Mouse (Mus musculus): ENCODE measurements around the gene Alk. TPM values are rescaled to one million over a fixed set of nuclear protein-coding genes. Genes with fewer than 3 reads are reported as not detected.

Alk gene
- polyA plus RNA-seq, 1 experiment from 2014 or later = 4.7 TPM

GRCm38 (mm10) chr17:71862184-71862583 lies 742.2 kb downstream of the Alk start:
- no peak overlapping the region for H3K27ac ChIP-seq (ENCODE audit: low read length)
- WGBS = 73% methylated on average over 3 of the region's 3 CpGs
- no peaks in the 10 kb centered on the region for H3K36me3 ChIP-seq (ENCODE audit: control insufficient read depth, insufficient read depth)
- H3K4me1 ChIP-seq (replicated peaks; ENCODE audit: control insufficient read depth, insufficient read depth, low read length) = no peaks in the 10 kb centered on the region
- ATAC-seq = no peak
- H3K4me3 ChIP-seq (replicated peaks; ENCODE audit: low read length) = no peak overlapping the region
- no peaks in the 10 kb centered on the region for H3K27me3 ChIP-seq (replicated peaks; ENCODE audit: control insufficient read depth, insufficient read depth, low read length)
- H3K9me3 ChIP-seq (ENCODE audit: control insufficient read depth, low read length) = no peaks in the 10 kb centered on the region
- H3K4me2 ChIP-seq (ENCODE audit: low read length) = no peak overlapping the region
- no peak overlapping the region for H3K9ac ChIP-seq (replicated peaks; ENCODE audit: low read depth, low read length)

GRCm38 (mm10) chr17:71831960-71832359 lies 772.5 kb downstream of the Alk start:
- Histone ChIP-seq H3K27ac (ENCODE audit: low read length) (no peak overlapping the region), H3K9me3 (ENCODE audit: control insufficient read depth, low read length) (no peaks in the 10 kb centered on the region), H3K4me1 (replicated peaks; ENCODE audit: control insufficient read depth, insufficient read depth, low read length) (no peaks in the 10 kb centered on the region), H3K4me3 (replicated peaks; ENCODE audit: low read length) (no peak overlapping the region), H3K27me3 (replicated peaks; ENCODE audit: control insufficient read depth, insufficient read depth, low read length) (no peaks in the 10 kb centered on the region), H3K9ac (replicated peaks; ENCODE audit: low read depth, low read length) (no peak overlapping the region), H3K36me3 (ENCODE audit: control insufficient read depth, insufficient read depth) (no peaks in the 10 kb centered on the region), H3K4me2 (ENCODE audit: low read length) (no peak overlapping the region)
- ATAC-seq = no peak; the same call in 1 of the 2 replicates
- 92% methylated on average over 3 of the region's 3 CpGs for WGBS

DNA sequence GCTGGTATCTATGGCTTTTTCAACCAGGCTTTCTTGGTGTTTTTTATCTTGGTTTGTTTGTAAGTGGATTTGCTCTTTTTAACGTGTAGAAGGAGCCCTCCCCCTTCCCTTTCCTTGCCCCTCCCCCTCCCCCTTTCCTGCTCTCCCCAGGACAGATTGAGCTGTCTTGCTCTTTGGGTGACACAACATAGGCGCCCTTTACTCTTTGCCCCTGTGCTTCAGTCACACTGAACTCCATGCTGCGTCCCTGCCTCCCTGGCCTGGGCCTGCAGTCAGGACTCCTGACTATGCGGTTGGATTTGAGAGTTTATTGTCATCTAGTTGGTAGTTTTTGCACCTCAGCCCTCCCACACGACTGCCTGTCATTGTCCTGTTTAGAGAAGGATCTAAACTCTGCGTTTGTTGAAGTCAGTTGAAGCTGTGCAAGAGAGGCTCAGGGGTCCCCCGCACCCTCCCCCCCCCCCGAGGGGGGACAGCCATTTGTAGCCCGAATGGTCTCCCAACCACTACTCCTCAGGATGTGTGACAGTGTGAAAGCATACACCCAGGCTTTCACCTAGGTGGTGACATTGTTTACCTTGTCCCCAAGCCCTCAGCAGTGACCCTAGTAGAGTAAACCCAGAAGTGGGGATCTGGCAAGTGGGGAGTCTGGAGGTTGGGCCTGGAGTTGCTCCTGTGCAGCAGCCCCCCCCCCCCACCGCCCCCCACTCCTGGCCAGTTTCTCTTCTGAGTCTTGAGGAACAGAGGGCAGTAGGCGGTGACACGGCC lies 775.6 kb downstream of the Alk start:
- Histone ChIP-seq H3K9me3 (ENCODE audit: control insufficient read depth, low read length) (no peaks in the 10 kb centered on the region), H3K4me1 (replicated peaks; ENCODE audit: control insufficient read depth, insufficient read depth, low read length) (no peaks in the 10 kb centered on the region), H3K27ac (ENCODE audit: low read length) (no peak overlapping the region), H3K4me2 (ENCODE audit: low read length) (no peak overlapping the region), H3K4me3 (replicated peaks; ENCODE audit: low read length) (no peak overlapping the region), H3K9ac (replicated peaks; ENCODE audit: low read depth, low read length) (no peak overlapping the region), H3K36me3 (ENCODE audit: control insufficient read depth, insufficient read depth) (peaks cover 3% of the 10 kb centered on the region; the same call in 1 of the 2 replicates), H3K27me3 (replicated peaks; ENCODE audit: control insufficient read depth, insufficient read depth, low read length) (no peaks in the 10 kb centered on the region)
- no peak for ATAC-seq
- WGBS = 70% methylated on average over 12 of the region's 12 CpGs

DNA sequence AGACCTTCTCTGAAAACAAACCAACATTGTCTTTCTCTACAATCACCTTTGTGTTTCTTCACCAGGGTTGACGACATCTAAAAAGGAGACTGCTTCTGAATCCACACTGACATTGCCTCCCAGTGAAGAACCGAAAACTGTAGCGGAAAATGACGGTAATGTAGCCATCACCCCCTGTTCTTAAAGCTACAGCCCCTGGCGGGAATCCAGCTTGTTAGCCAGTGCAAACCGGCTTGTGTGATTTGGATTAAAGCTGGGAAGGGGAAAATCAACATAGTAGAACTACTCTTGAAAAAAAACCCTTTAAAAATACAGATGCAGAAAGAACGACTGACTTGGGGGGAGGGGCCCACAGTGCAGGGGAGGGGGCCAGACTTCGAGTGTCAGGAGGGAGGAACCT lies 776.8 kb downstream of the Alk start:
- no peaks in the 10 kb centered on the region for H3K4me1 ChIP-seq (replicated peaks; ENCODE audit: control insufficient read depth, insufficient read depth, low read length)
- 39% methylated on average over 8 of the region's 8 CpGs for WGBS
- H3K36me3 ChIP-seq (ENCODE audit: control insufficient read depth, insufficient read depth) = peaks cover 3% of the 10 kb centered on the region; the same call in 1 of the 2 replicates
- ATAC-seq = no peak
- H3K4me3 ChIP-seq (replicated peaks; ENCODE audit: low read length) = no peak overlapping the region
- no peaks in the 10 kb centered on the region for H3K27me3 ChIP-seq (replicated peaks; ENCODE audit: control insufficient read depth, insufficient read depth, low read length)
- H3K4me2 ChIP-seq (ENCODE audit: low read length) = no peak overlapping the region
- no peaks in the 10 kb centered on the region for H3K9me3 ChIP-seq (ENCODE audit: control insufficient read depth, low read length)
- no peak overlapping the region for H3K27ac ChIP-seq (ENCODE audit: low read length)
- H3K9ac ChIP-seq (replicated peaks; ENCODE audit: low read depth, low read length) = no peak overlapping the region

- H3K36me3 ChIP-seq (ENCODE audit: control insufficient read depth, insufficient read depth) = peaks cover 3% of the 10 kb centered on the region; the same call in 1 of the 2 replicates
- no peaks in the 10 kb centered on the region for H3K4me1 ChIP-seq (replicated peaks; ENCODE audit: control insufficient read depth, insufficient read depth, low read length)
- H3K4me3 ChIP-seq (replicated peaks; ENCODE audit: low read length) = no peak overlapping the region
- no peak overlapping the region for H3K9ac ChIP-seq (replicated peaks; ENCODE audit: low read depth, low read length)
- no peaks in the 10 kb centered on the region for H3K9me3 ChIP-seq (ENCODE audit: control insufficient read depth, low read length)
- 81% methylated on average over 3 of the region's 3 CpGs for WGBS
- no peaks in the 10 kb centered on the region for H3K27me3 ChIP-seq (replicated peaks; ENCODE audit: control insufficient read depth, insufficient read depth, low read length)
- H3K4me2 ChIP-seq (ENCODE audit: low read length) = no peak overlapping the region
- ATAC-seq = no peak
- no peak overlapping the region for H3K27ac ChIP-seq (ENCODE audit: low read length)
Observed at GRCm38 (mm10) chr17:71826603-71827002, 777.8 kb downstream of the Alk start.

DNA sequence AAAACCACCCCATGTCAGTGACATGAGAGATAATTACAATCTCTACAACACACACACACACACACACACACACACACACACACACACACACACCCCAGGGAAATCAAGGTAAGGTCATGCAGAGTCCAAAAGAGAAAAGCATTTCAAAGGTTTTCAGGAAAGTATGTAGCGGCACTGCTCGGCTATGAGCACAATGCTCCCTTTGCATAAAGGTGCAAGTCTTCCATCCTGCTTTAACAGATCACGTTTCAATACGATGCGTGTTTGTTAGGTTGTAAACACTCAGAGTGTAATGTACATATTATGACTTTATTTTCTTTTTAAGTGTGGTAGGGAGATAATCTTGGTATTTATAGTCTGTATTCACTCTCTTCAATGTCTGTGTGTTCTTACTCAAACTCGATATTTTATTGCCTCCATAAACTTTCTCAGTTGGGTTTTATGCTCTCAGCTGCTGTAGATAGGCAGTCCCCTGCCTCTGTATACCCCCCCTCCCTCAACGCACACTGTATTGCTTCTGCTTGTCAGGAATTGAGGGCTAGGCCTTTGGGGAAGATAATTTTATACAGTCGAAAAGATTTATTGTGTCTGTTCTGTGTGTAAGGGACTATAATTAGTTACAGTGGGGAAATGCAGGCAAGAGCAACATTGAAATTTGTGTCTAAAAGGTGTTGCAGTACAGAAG lies 780.7 kb downstream of the Alk start:
- no peaks in the 10 kb centered on the region for H3K27me3 ChIP-seq (replicated peaks; ENCODE audit: control insufficient read depth, insufficient read depth, low read length)
- H3K4me3 ChIP-seq (replicated peaks; ENCODE audit: low read length) = no peak overlapping the region
- H3K4me2 ChIP-seq (ENCODE audit: low read length) = no peak overlapping the region
- peaks cover 5% of the 10 kb centered on the region for H3K36me3 ChIP-seq (ENCODE audit: control insufficient read depth, insufficient read depth)
- no peak overlapping the region for H3K27ac ChIP-seq (ENCODE audit: low read length)
- ATAC-seq = no peak
- H3K9me3 ChIP-seq (ENCODE audit: control insufficient read depth, low read length) = no peaks in the 10 kb centered on the region
- H3K9ac ChIP-seq (replicated peaks; ENCODE audit: low read depth, low read length) = no peak overlapping the region
- WGBS = 89% methylated on average over 8 of the region's 8 CpGs
- no peaks in the 10 kb centered on the region for H3K4me1 ChIP-seq (replicated peaks; ENCODE audit: control insufficient read depth, insufficient read depth, low read length)

Other genes with a start within 250 kb of the Alk start
- gene Ypel5, start 231.8 kb upstream of the Alk start, polyA plus RNA-seq (2015; fragmentation: Nextera tagmentation; extraction: Ambion mirVana) = 116 and 123 TPM in 2 replicates

Data from forebrain, embryonic 16.5 days (tissue).